Mouse (Mus musculus) ES-Bruce4 (cell line): ENCODE results near the gene Mcur1. TPM values are rescaled to one million over a fixed set of nuclear protein-coding genes. Genes with fewer than 3 reads are reported as not detected.

Experiments used
- H3K27ac ChIP-seq: 2 replicates; pipeline ENCODE4 v1.5.1; 2012; ENCODE audit warnings: low read length, inconsistent platforms; ENCODE audit not compliant: insufficient read depth
- H3K27me3 ChIP-seq: 2 replicates; pipeline ENCODE4 v1.6.1; 2012; ENCODE audit warnings: mild to moderate bottlenecking, low read length, inconsistent platforms; ENCODE audit not compliant: control insufficient read depth, poor library complexity, insufficient read depth, severe bottlenecking
- H3K36me3 ChIP-seq: 2 replicates; pipeline ENCODE4 v1.6.1; 2012; ENCODE audit warnings: inconsistent platforms, mild to moderate bottlenecking, low read length, moderate library complexity; ENCODE audit not compliant: control insufficient read depth, poor library complexity, insufficient read depth, severe bottlenecking
- H3K4me1 ChIP-seq: one replicate; pipeline ENCODE4 v1.8.1; 2011; ENCODE audit warnings: low read length; ENCODE audit not compliant: control insufficient read depth, insufficient read depth
- H3K4me3 ChIP-seq: 2 replicates; pipeline ENCODE4 v1.5.1; 2011; ENCODE audit warnings: low read depth, mild to moderate bottlenecking, low read length
- H3K9ac ChIP-seq: 2 replicates; pipeline ENCODE4 v1.6.1; 2012; ENCODE audit warnings: low read depth, mild to moderate bottlenecking, inconsistent platforms; ENCODE audit not compliant: poor library complexity, severe bottlenecking
- H3K9me3 ChIP-seq: replicated peaks from 2 replicates; pipeline ENCODE4 v1.6.1; 2012; ENCODE audit warnings: mild to moderate bottlenecking, low read length, inconsistent platforms; ENCODE audit not compliant: control insufficient read depth, poor library complexity, insufficient read depth, severe bottlenecking
- CTCF ChIP-seq: IDR thresholded peaks from one replicate; pipeline ENCODE4 v1.8.1; 2011; ENCODE audit warnings: low read depth, low read length
- EP300 ChIP-seq: IDR thresholded peaks from 2 replicates; pipeline ENCODE4 v1.6.1; 2011; ENCODE audit warnings: low read depth, low read length; ENCODE audit not compliant: insufficient read depth
- POLR2A ChIP-seq: IDR thresholded peaks from one replicate; pipeline ENCODE4 v1.8.1; 2011; ENCODE audit warnings: low read length; ENCODE audit not compliant: insufficient read depth
- polyA plus RNA-seq: library from polyadenylated mRNA; stranded (reverse); fragments of >200 nt; gene quantifications from 2 replicates; pipeline ENCODE4 v1.2.4, GENCODE M21; 2011; ENCODE audit warnings: low read depth; ENCODE audit not compliant: missing spikeins, insufficient read depth, insufficient read length

Gene Mcur1
- polyA plus RNA-seq, 1 experiment, result 6.1 TPM

DNA sequence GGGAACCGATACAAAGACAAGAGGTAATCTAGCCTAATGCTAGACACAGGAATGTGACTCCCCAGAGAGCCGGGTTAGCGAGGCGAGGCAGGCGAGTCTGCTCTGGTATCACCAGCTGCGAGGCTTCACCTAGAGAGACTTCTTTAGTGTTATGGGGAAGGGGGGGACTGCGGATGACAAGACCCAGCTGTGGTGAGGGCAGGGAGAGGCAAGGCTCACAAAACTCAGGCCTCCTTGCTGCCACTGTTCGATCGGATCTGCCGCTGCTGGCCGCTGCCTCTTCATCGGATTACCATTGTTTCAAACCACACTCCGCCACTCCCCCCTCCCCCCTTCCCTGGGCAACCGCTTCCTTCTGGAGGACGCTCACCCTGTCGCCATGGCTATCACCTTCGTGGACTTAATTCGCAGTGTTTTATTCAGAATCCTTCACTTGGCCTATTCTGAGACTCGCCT lies 56.6 kb downstream of the Mcur1 start:
- Histone ChIP-seq H3K36me3 (no peaks in the 10 kb centered on the region), H3K4me1 (peaks cover 2% of the 10 kb centered on the region), H3K27me3 (no peaks in the 10 kb centered on the region), H3K9me3 (no peaks in the 10 kb centered on the region), H3K27ac (no peak overlapping the region), H3K4me3 (peak overlapping the region; percentile 27), H3K9ac (0 out of 2 replicates have a peak overlapping the region, but pooled peaks have one; percentile 3)
- no peak for TF ChIP-seq EP300
- no peak for TF ChIP-seq POLR2A
- no peak for TF ChIP-seq CTCF

GRCm38 (mm10) chr13:43501601-43502000 lies 58.4 kb downstream of the Mcur1 start:
- no peak overlapping the region for H3K4me3 ChIP-seq
- TF ChIP-seq CTCF (no peak), EP300 (0 out of 2 replicates have a peak, but pooled peaks have one; percentile 31), POLR2A (no peak)
- peaks cover 2% of the 10 kb centered on the region for H3K4me1 ChIP-seq
- no peaks in the 10 kb centered on the region for H3K9me3 ChIP-seq
- H3K27me3 ChIP-seq, result no peaks in the 10 kb centered on the region
- no peak overlapping the region for H3K9ac ChIP-seq
- peak overlapping the region; percentile 26; the same call in 1 of the 2 replicates for H3K27ac ChIP-seq
- H3K36me3 ChIP-seq, result no peaks in the 10 kb centered on the region

DNA sequence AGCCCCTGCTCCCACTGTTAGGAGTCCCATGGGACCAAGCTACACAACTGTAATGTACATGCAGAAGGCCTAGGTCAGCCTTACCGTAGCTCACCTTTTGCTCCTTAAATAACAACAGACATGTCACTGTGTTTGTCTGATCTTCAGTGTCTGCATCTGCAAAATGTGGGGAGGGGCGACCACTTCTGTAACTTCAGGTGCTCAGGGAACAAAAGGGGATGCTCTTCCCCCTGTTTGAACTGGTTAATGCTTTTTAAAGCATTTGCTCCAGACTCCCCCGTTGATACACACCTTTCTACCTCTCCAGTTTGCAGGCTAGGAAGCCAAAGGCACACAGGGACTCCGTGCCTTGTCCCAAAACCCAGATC lies 59.5 kb downstream of the Mcur1 start:
- Histone ChIP-seq H3K9ac (no peak overlapping the region), H3K9me3 (no peaks in the 10 kb centered on the region)
- no peak for TF ChIP-seq POLR2A
- TF ChIP-seq CTCF, result no peak
- TF ChIP-seq EP300, result no peak

GRCm38 (mm10) chr13:43499731-43500482 lies 60.1 kb downstream of the Mcur1 start:
- TF ChIP-seq CTCF (no peak), EP300 (no peak)
- no peaks in the 10 kb centered on the region for H3K36me3 ChIP-seq
- no peaks in the 10 kb centered on the region for H3K27me3 ChIP-seq
- no peak overlapping the region for H3K9ac ChIP-seq
- H3K27ac ChIP-seq, result no peak overlapping the region
- H3K4me1 ChIP-seq, result peaks cover 2% of the 10 kb centered on the region
- H3K9me3 ChIP-seq, result no peaks in the 10 kb centered on the region
- H3K4me3 ChIP-seq, result no peak overlapping the region

More for the DNA sequence above, 59.5 kb downstream of the Mcur1 start:
- Histone ChIP-seq H3K4me1 (peaks cover 2% of the 10 kb centered on the region), H3K36me3 (no peaks in the 10 kb centered on the region), H3K4me3 (no peak overlapping the region), H3K27me3 (no peaks in the 10 kb centered on the region), H3K27ac (no peak overlapping the region)

DNA sequence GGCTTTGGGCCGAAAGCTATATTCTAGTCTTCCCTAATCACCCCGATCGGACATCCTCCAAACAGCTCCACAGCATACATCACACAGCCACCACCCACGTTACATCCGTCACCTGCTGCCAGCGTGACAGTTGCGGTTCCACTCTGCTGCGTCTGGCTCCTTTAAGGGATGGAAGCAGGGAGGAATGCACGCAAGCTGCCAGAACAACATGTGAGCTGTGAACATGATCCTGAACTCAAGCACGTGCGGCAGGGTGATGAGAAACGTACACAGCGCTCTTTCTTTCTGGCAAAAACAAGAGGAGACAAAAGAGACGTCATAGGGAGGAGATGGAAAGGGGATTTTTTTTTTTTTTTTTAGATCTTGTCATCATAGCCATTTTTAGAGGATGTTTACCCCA lies 61.1 kb downstream of the Mcur1 start:
- no peaks in the 10 kb centered on the region for H3K36me3 ChIP-seq
- no peaks in the 10 kb centered on the region for H3K9me3 ChIP-seq
- H3K27me3 ChIP-seq, result no peaks in the 10 kb centered on the region
- peaks cover 2% of the 10 kb centered on the region for H3K4me1 ChIP-seq
- H3K27ac ChIP-seq, result no peak overlapping the region
- no peak overlapping the region for H3K9ac ChIP-seq
- H3K4me3 ChIP-seq, result no peak overlapping the region
- TF ChIP-seq POLR2A (no peak), CTCF (no peak), EP300 (no peak)

- Histone ChIP-seq H3K4me1 (peaks cover 2% of the 10 kb centered on the region), H3K27me3 (no peaks in the 10 kb centered on the region), H3K36me3 (no peaks in the 10 kb centered on the region), H3K9me3 (no peaks in the 10 kb centered on the region), H3K27ac (no peak overlapping the region), H3K4me3 (no peak overlapping the region), H3K9ac (no peak overlapping the region)
- no peak for TF ChIP-seq EP300
- TF ChIP-seq CTCF, result peak; percentile 36
Measured at GRCm38 (mm10) chr13:43497769-43498168, 62.2 kb downstream of the Mcur1 start.
